Mouse (Mus musculus): ENCODE measurements around the gene Osbpl7. TPM values are rescaled to one million over a fixed set of nuclear protein-coding genes. Genes with fewer than 3 reads are reported as not detected.
A peak's percentile ranks its signal among the peaks of the same experiment; 100 is the strongest.

Osbpl7 gene
- total and polyA plus RNA-seq, 3 experiments = 11.5 to 18.9 TPM; not detected in 1

DNA sequence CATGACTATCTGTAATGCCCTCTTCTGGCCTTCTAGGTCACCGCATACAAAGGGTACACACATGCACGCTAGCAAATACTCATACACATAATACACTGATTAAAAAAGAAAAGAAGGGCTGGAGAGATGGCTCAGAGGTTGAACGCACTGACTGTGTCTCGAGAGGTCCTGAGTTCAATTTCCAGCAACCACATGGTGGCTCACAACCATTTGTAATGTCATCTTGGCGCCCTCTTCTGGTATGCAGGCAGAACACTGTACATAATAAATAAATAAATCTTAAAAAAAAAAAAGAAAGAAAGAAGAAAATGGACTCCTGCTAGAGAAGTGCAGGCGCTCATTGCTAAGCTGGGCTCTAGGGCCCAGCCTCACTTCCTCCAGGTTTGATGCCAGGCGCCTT lies 4.6 kb upstream of the Osbpl7 start (continued):
- TF ChIP-seq MEF2A (IDR thresholded peaks at IDR 0.05; ENCODE audit: extremely low read depth, insufficient replicate concordance, low read depth, low read length, poor library complexity, severe bottlenecking) = no peak
- TF ChIP-seq SIN3A (IDR thresholded peaks at IDR 0.05; ENCODE audit: low read length) = peak; percentile 68
- no peak for TF ChIP-seq CHD1 (IDR thresholded peaks at IDR 0.05; ENCODE audit: low read depth, low read length)
- no peak for TF ChIP-seq EP300 (IDR thresholded peaks at IDR 0.05; ENCODE audit: low read depth in 1 of 2, low read length in 2 of 2)
- peak; percentile 18; the same call in 1 of the 2 replicates for TF ChIP-seq ZC3H11A (IDR thresholded peaks at IDR 0.05; ENCODE audit: low read depth, low read length)
- TF ChIP-seq TCF12 (IDR thresholded peaks at IDR 0.05; ENCODE audit: low read depth, low read length) = no peak
- peak in 1 of 2 experiments; percentile 28; a peak in 1 of 4 replicates for TF ChIP-seq POLR2A (IDR thresholded peaks at IDR 0.05; ENCODE audit: control insufficient read depth in 1 of 2, insufficient read depth in 1 of 2, low read depth in 1 of 2, low read length in 2 of 2, poor library complexity in 1 of 2)
- no peak for TF ChIP-seq CHD2 (IDR thresholded peaks at IDR 0.05; ENCODE audit: low read length)
- TF ChIP-seq TAL1 (IDR thresholded peaks at IDR 0.05; ENCODE audit: low read length) = no peak
- peak; percentile 59 for TF ChIP-seq SMC3 (IDR thresholded peaks at IDR 0.05; ENCODE audit: low read depth, low read length)
- no peak for TF ChIP-seq USF2 (IDR thresholded peaks at IDR 0.05; ENCODE audit: borderline replicate concordance in 1 of 2, insufficient read depth in 1 of 2, low read depth in 1 of 2, low read length in 2 of 2)
- TF ChIP-seq RCOR1 (IDR thresholded peaks at IDR 0.05; ENCODE audit: low read depth, low read length) = no peak
- TF ChIP-seq GABPA (IDR thresholded peaks at IDR 0.05; ENCODE audit: low read depth, low read length) = no peak
- TF ChIP-seq E2F4 (IDR thresholded peaks at IDR 0.05; ENCODE audit: borderline replicate concordance, low read depth, low read length) = no peak
- no peak for TF ChIP-seq MAFK (IDR thresholded peaks at IDR 0.05; ENCODE audit: borderline replicate concordance, low read depth, low read length)
- no peak for TF ChIP-seq ETS1 (IDR thresholded peaks at IDR 0.05; ENCODE audit: low read depth, low read length)

DNA sequence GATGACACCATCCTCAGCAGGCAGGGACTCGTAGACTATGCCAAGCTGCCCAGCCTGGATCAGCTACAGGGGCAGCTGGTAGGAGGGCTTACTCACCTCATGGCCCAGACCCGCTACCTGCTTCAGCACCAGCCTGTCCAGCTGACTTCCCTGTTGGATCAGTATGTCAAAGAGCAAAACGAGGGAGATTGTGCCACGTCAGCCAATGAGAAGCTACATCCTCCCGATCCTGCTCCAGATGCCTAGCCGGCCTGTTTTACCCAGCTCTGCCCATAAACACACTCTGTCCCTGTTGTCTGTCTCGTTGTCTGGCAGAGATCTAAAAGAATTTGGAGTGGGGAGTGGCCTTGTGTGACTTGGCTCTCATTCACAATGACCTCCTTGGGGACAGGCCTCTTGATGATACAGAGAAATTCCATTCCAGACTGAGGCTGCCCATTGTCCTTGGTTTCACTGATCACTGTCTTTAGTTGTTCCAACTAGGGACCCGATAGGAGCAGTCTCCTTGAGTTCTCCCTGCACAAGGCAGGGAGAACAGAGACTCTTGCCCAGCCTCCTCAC lies 2.3 kb upstream of the Osbpl7 start:
- H3K36me3 ChIP-seq (ENCODE audit: control insufficient read depth in 1 of 2, insufficient read depth in 2 of 2, low read length in 2 of 2) = no peaks in the 10 kb centered on the region
- TF ChIP-seq NELFE (IDR thresholded peaks at IDR 0.05; ENCODE audit: low read depth, low read length) (no peak), CTCF (IDR thresholded peaks at IDR 0.05 in 2 of 3, conservative IDR thresholded peaks at IDR 0.05 in 1 of 3; ENCODE audit: control insufficient read depth in 1 of 3, insufficient read depth in 1 of 3, low read depth in 2 of 3, low read length in 3 of 3, poor library complexity in 1 of 3, severe bottlenecking in 1 of 3) (no peak), POLR2AphosphoS5 (IDR thresholded peaks at IDR 0.05; ENCODE audit: borderline replicate concordance, low read depth, low read length) (no peak), JUND (IDR thresholded peaks at IDR 0.05; ENCODE audit: low read depth, low read length) (no peak), HCFC1 (IDR thresholded peaks at IDR 0.05; ENCODE audit: low read depth, low read length) (no peak), GABPA (IDR thresholded peaks at IDR 0.05; ENCODE audit: low read depth, low read length) (no peak), MEF2A (IDR thresholded peaks at IDR 0.05; ENCODE audit: extremely low read depth, insufficient replicate concordance, low read depth, low read length, poor library complexity, severe bottlenecking) (no peak), BHLHE40 (IDR thresholded peaks at IDR 0.05; ENCODE audit: borderline replicate concordance, low read depth, low read length) (no peak), MAX (IDR thresholded peaks at IDR 0.05; ENCODE audit: low read length) (no peak)
- no peak for DNase-seq (ENCODE audit: low read depth, low spot score)
- H3K79me2 ChIP-seq (ENCODE audit: control insufficient read depth, insufficient read depth, low read length, poor library complexity) = peaks cover 14% of the 10 kb centered on the region
- no peak overlapping the region for H3K9ac ChIP-seq (ENCODE audit: control insufficient read depth, low read depth, low read length, poor library complexity, severe bottlenecking)
- no peaks in the 10 kb centered on the region for H3K27me3 ChIP-seq (ENCODE audit: control insufficient read depth in 1 of 2, insufficient read depth in 2 of 2, low read length in 2 of 2)
- no peak overlapping the region for H3K4me3 ChIP-seq (ENCODE audit: control insufficient read depth in 1 of 2, insufficient read depth in 1 of 2, low read depth in 2 of 2, low read length in 2 of 2)
- H3K9me3 ChIP-seq (replicated peaks; ENCODE audit: insufficient read depth, low read length) = no peaks in the 10 kb centered on the region
- peaks cover 0 to 16% of the 10 kb centered on the region in 2 experiments; a peak in 2 of 4 replicates for H3K4me1 ChIP-seq (ENCODE audit: control insufficient read depth in 1 of 2, insufficient read depth in 2 of 2, low read length in 2 of 2)
- no peak overlapping the region for H3K27ac ChIP-seq (ENCODE audit: control insufficient read depth, low read depth, low read length)

All from MEL (cell line).